Mouse (Mus musculus): ENCODE measurements around the gene Dnah11.

DNA sequence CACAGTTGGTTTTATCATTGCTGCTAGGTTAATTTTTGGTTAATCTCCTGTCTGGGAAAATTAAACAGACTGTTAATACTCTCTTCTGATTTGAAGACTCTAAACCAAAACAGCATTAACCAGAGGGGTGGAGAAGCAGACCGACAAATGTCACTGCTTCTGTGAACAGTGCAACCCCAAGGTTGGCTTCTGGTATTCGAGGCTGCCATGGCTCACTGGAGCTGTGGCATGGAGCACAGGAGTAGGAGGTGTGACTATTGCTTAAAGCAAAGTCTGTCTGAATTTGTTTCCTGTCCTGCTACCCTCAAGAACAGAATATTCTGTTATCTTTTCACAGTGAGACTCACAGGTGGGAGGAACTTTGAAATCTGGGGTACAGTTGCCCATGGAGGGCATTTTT lies 260.6 kb downstream of the Dnah11 start:
- TF ChIP-seq CTCF (IDR thresholded peaks at IDR 0.05 in 2 of 3, conservative IDR thresholded peaks at IDR 0.05 in 1 of 3; ENCODE audit: control insufficient read depth in 1 of 3, insufficient read depth in 1 of 3, low read depth in 2 of 3, low read length in 3 of 3, poor library complexity in 1 of 3, severe bottlenecking in 1 of 3): no peak
- TF ChIP-seq POLR2A (IDR thresholded peaks at IDR 0.05; ENCODE audit: control insufficient read depth in 1 of 2, insufficient read depth in 1 of 2, low read depth in 1 of 2, low read length in 2 of 2, poor library complexity in 1 of 2): no peak
- TF ChIP-seq ZC3H11A (IDR thresholded peaks at IDR 0.05; ENCODE audit: low read depth, low read length): no peak
- no peak for TF ChIP-seq JUND (IDR thresholded peaks at IDR 0.05; ENCODE audit: low read depth, low read length)
- no peak for TF ChIP-seq HCFC1 (IDR thresholded peaks at IDR 0.05; ENCODE audit: low read depth, low read length)
- no peak for TF ChIP-seq TAL1 (IDR thresholded peaks at IDR 0.05; ENCODE audit: low read length)
- no peak for TF ChIP-seq RAD21 (IDR thresholded peaks at IDR 0.05; ENCODE audit: low read depth, low read length)
- no peak for TF ChIP-seq NELFE (IDR thresholded peaks at IDR 0.05; ENCODE audit: low read depth, low read length)
- no peak for TF ChIP-seq CHD2 (IDR thresholded peaks at IDR 0.05; ENCODE audit: low read length)
- TF ChIP-seq CHD1 (IDR thresholded peaks at IDR 0.05; ENCODE audit: low read depth, low read length): no peak
- TF ChIP-seq ZNF384 (IDR thresholded peaks at IDR 0.05; ENCODE audit: low read depth, low read length): no peak
- no peak for TF ChIP-seq UBTF (IDR thresholded peaks at IDR 0.05; ENCODE audit: borderline replicate concordance, insufficient read depth, low read depth, low read length)
- no peak for TF ChIP-seq ZKSCAN1 (IDR thresholded peaks at IDR 0.05; ENCODE audit: low read depth, low read length)
- no peak for TF ChIP-seq MYC (IDR thresholded peaks at IDR 0.05; ENCODE audit: low read depth, low read length)
